Mouse (Mus musculus) CH12.LX (cell line): ENCODE data around the gene Zfp3. TPM values are rescaled to one million over a fixed set of nuclear protein-coding genes. Genes with fewer than 3 reads are reported as not detected.

ENCODE experiments used
- DNase-seq: peaks from one replicate; pipeline ENCODE4 v3.0.0-alpha.2; 2013; ENCODE audit errors: extremely low read depth
- H3K27ac ChIP-seq: 2 replicates; pipeline ENCODE4 v1.5.1; 2012; ENCODE audit warnings: low read depth, mild to moderate bottlenecking, control low read depth, moderate library complexity; ENCODE audit not compliant: insufficient read depth
- H3K27me3 ChIP-seq: replicated peaks from 2 replicates; pipeline ENCODE3; 2012; ENCODE audit warnings: inconsistent platforms
- H3K36me3 ChIP-seq, 2 experiments: replicated peaks in 1 of 2; 2 replicates each; pipeline versions ENCODE3 to v1.6.1; 2012; ENCODE audit warnings: inconsistent platforms in 1 of 2, low read length in 1 of 2, mild to moderate bottlenecking in 1 of 2, mixed read lengths in 1 of 2, moderate library complexity in 1 of 2; ENCODE audit not compliant: control insufficient read depth in 1 of 2, insufficient read depth in 1 of 2
- H3K4me1 ChIP-seq, 2 experiments: 2 replicates each; pipeline ENCODE4 v1.6.1; 2012; ENCODE audit warnings: inconsistent platforms in 1 of 2, moderate library complexity in 1 of 2; ENCODE audit not compliant: insufficient read depth in 2 of 2, control insufficient read depth in 1 of 2
- H3K4me2 ChIP-seq: 2 replicates; pipeline ENCODE4 v1.6.1; 2012; ENCODE audit warnings: low read depth, mild to moderate bottlenecking, control low read depth; ENCODE audit not compliant: poor library complexity, insufficient read depth, severe bottlenecking
- H3K4me3 ChIP-seq, 3 experiments: fragments of 150-350 bp in 1 of 3; sonication (generic) in 1 of 3; replicated peaks in 1 of 3; 2 replicates each; pipeline versions ENCODE3 to v1.5.1; 2011 to 2012; ENCODE audit warnings: low read depth in 2 of 3, low read length in 2 of 3, mild to moderate bottlenecking in 2 of 3, moderate library complexity in 2 of 3, control low read depth in 1 of 3, improper control_type of control experiment in 1 of 3, inconsistent platforms in 1 of 3, mixed read lengths in 1 of 3; ENCODE audit not compliant: poor library complexity in 1 of 3
- H3K79me2 ChIP-seq: replicated peaks from 2 replicates; pipeline ENCODE4 v1.6.1; 2012; ENCODE audit warnings: mild to moderate bottlenecking, moderate library complexity; ENCODE audit not compliant: control insufficient read depth, poor library complexity, insufficient read depth, severe bottlenecking; ENCODE audit errors: extremely low read depth
- H3K9ac ChIP-seq: 2 replicates; pipeline ENCODE4 v1.6.1; 2012; ENCODE audit warnings: low read depth, mild to moderate bottlenecking, control low read depth, moderate library complexity; ENCODE audit not compliant: insufficient read depth
- H3K9me3 ChIP-seq: replicated peaks from 2 replicates; pipeline ENCODE3; 2012; ENCODE audit warnings: low read length, inconsistent platforms, mixed read lengths
- BHLHE40 ChIP-seq: IDR thresholded peaks from 2 replicates; pipeline ENCODE4 v1.6.1; 2011; ENCODE audit warnings: mild to moderate bottlenecking, low read depth, low read length, improper control_type of control experiment
- CHD1 ChIP-seq: IDR thresholded peaks from 2 replicates; pipeline ENCODE4 v1.6.1; 2012; ENCODE audit warnings: low read depth, low read length, improper control_type of control experiment, inconsistent platforms
- CTCF ChIP-seq, 2 experiments: IDR thresholded peaks in 1 of 2; conservative IDR thresholded peaks in 1 of 2; 2 replicates each; pipeline ENCODE4 v1.5.1; 2011 to 2012; ENCODE audit warnings: low read depth in 2 of 2, low read length in 2 of 2, improper control_type of control experiment in 1 of 2, inconsistent platforms in 1 of 2, mild to moderate bottlenecking in 1 of 2, moderate library complexity in 1 of 2
- E2F4 ChIP-seq: IDR thresholded peaks from 2 replicates; pipeline ENCODE4 v1.6.1; 2011; ENCODE audit warnings: low read depth, low read length, improper control_type of control experiment; ENCODE audit not compliant: insufficient replicate concordance
- EP300 ChIP-seq: IDR thresholded peaks from 2 replicates; pipeline ENCODE4 v1.6.1; 2011; ENCODE audit warnings: low read length, improper control_type of control experiment
- HCFC1 ChIP-seq: IDR thresholded peaks from 2 replicates; pipeline ENCODE4 v1.6.1; 2012; ENCODE audit warnings: low read depth, mild to moderate bottlenecking, inconsistent platforms, low read length, improper control_type of control experiment
- IRF4 ChIP-seq: IDR thresholded peaks from 2 replicates; pipeline ENCODE4 v1.6.1; 2014; ENCODE audit warnings: low read depth, mild to moderate bottlenecking, inconsistent platforms, low read length, improper control_type of control experiment
- JUN ChIP-seq: IDR thresholded peaks from 2 replicates; pipeline ENCODE4 v1.6.1; 2011; ENCODE audit warnings: low read depth, mild to moderate bottlenecking, low read length, improper control_type of control experiment, moderate library complexity; ENCODE audit not compliant: insufficient read depth
- JUND ChIP-seq: conservative IDR thresholded peaks from 2 replicates; pipeline ENCODE4 v1.6.1; 2011; ENCODE audit warnings: low read depth, low read length, improper control_type of control experiment
- MAFK ChIP-seq: IDR thresholded peaks from 2 replicates; pipeline ENCODE4 v1.6.1; 2011; ENCODE audit warnings: low read length, improper control_type of control experiment; ENCODE audit not compliant: insufficient replicate concordance
- MAX ChIP-seq: IDR thresholded peaks from 2 replicates; pipeline ENCODE4 v1.6.1; 2011; ENCODE audit warnings: low read length, improper control_type of control experiment
- MAZ ChIP-seq: IDR thresholded peaks from 2 replicates; pipeline ENCODE4 v1.6.1; 2012; ENCODE audit warnings: low read depth, mild to moderate bottlenecking, inconsistent platforms, low read length, improper control_type of control experiment, moderate library complexity
- MEF2A ChIP-seq: IDR thresholded peaks from 2 replicates; pipeline ENCODE4 v1.6.1; 2014; ENCODE audit warnings: low read depth, mild to moderate bottlenecking, inconsistent platforms, low read length, improper control_type of control experiment, borderline replicate concordance
- MXI1 ChIP-seq: IDR thresholded peaks from 2 replicates; pipeline ENCODE4 v1.6.1; 2011; ENCODE audit warnings: mild to moderate bottlenecking, low read depth, low read length, improper control_type of control experiment
- MYC ChIP-seq: IDR thresholded peaks from 2 replicates; pipeline ENCODE4 v1.6.1; 2011; ENCODE audit warnings: low read depth, mild to moderate bottlenecking, improper control_type of control experiment, low read length
- NELFE ChIP-seq: IDR thresholded peaks from 2 replicates; pipeline ENCODE4 v1.6.1; 2011; ENCODE audit warnings: low read depth, low read length, improper control_type of control experiment
- NRF1 ChIP-seq: IDR thresholded peaks from 2 replicates; pipeline ENCODE4 v1.6.1; 2014; ENCODE audit warnings: low read depth, mild to moderate bottlenecking, inconsistent platforms, low read length, improper control_type of control experiment, moderate library complexity
- PAX5 ChIP-seq: IDR thresholded peaks from 2 replicates; pipeline ENCODE4 v1.6.1; 2012; ENCODE audit warnings: low read length, inconsistent platforms, mixed read lengths
- POLR2AphosphoS2 ChIP-seq: IDR thresholded peaks from 2 replicates; pipeline ENCODE4 v1.6.1; 2011; ENCODE audit warnings: low read depth, low read length, improper control_type of control experiment
- RAD21 ChIP-seq: IDR thresholded peaks from 2 replicates; pipeline ENCODE4 v1.6.1; 2011; ENCODE audit warnings: low read depth, mild to moderate bottlenecking, low read length, improper control_type of control experiment, moderate library complexity
- RCOR1 ChIP-seq: conservative IDR thresholded peaks from 2 replicates; pipeline ENCODE4 v1.6.1; 2012; ENCODE audit warnings: low read depth, mild to moderate bottlenecking, inconsistent platforms, low read length, improper control_type of control experiment
- SIN3A ChIP-seq: IDR thresholded peaks from 2 replicates; pipeline ENCODE4 v1.6.1; 2012; ENCODE audit warnings: low read length, improper control_type of control experiment, inconsistent platforms
- SMC3 ChIP-seq: IDR thresholded peaks from 2 replicates; pipeline ENCODE4 v1.6.1; 2011; ENCODE audit warnings: low read depth, low read length, improper control_type of control experiment
- TBP ChIP-seq: conservative IDR thresholded peaks from 2 replicates; pipeline ENCODE4 v1.6.1; 2011; ENCODE audit warnings: low read depth, low read length, improper control_type of control experiment
- UBTF ChIP-seq: IDR thresholded peaks from 2 replicates; pipeline ENCODE4 v1.6.1; 2012; ENCODE audit warnings: low read depth, mild to moderate bottlenecking, inconsistent platforms, low read length, improper control_type of control experiment, moderate library complexity
- USF1 ChIP-seq: IDR thresholded peaks from 2 replicates; pipeline ENCODE4 v1.6.1; 2014; ENCODE audit warnings: low read depth, mild to moderate bottlenecking, inconsistent platforms, low read length, improper control_type of control experiment
- USF2 ChIP-seq: conservative IDR thresholded peaks from 2 replicates; pipeline ENCODE4 v1.6.1; 2011; ENCODE audit warnings: low read depth, low read length, improper control_type of control experiment
- ZC3H11A ChIP-seq: IDR thresholded peaks from 2 replicates; pipeline ENCODE4 v1.6.1; 2012; ENCODE audit warnings: low read depth, mild to moderate bottlenecking, inconsistent platforms, low read length, improper control_type of control experiment
- ZKSCAN1 ChIP-seq: IDR thresholded peaks from 2 replicates; pipeline ENCODE4 v1.6.1; 2012; ENCODE audit warnings: low read depth, inconsistent platforms, low read length, improper control_type of control experiment, borderline replicate concordance
- ZMIZ1 ChIP-seq: IDR thresholded peaks from 2 replicates; pipeline ENCODE4 v1.6.1; 2012; ENCODE audit warnings: low read depth, mild to moderate bottlenecking, inconsistent platforms, low read length, improper control_type of control experiment
- ZNF384 ChIP-seq: IDR thresholded peaks from 2 replicates; pipeline ENCODE4 v1.6.1; 2012; ENCODE audit warnings: low read depth, low read length, improper control_type of control experiment, inconsistent platforms
- dilution Hi-C: fragments of 300-500 bp; cut with MboI; formaldehyde crosslinking; loops from 2 replicates; pipeline ENCODE4 v1.14.3; 2020; ENCODE audit warnings: low sequenced_read_pairs; ENCODE audit not compliant: extremely low pct_unique_long_range_greater_than_20kb, extremely low pct_ligation_motif_present
- in situ Hi-C: fragments of 300-500 bp; cut with MboI; formaldehyde crosslinking; loops from 3 replicates; pipeline ENCODE4 v1.14.3; 2019; ENCODE audit warnings: low sequenced_read_pairs, low pct_ligation_motif_present, low pct_unique_long_range_greater_than_20kb, mixed read lengths
- polyA plus RNA-seq: library from polyadenylated mRNA; unstranded; fragments of >175 nt; gene quantifications from 2 replicates; pipeline ENCODE4 v1.2.1, GENCODE M21; 2012; ENCODE audit warnings: low read depth; ENCODE audit not compliant: insufficient read length
- total RNA-seq, 2 experiments: library from RNA; depleted of rRNA; stranded (reverse); fragments of 300-350 nt in 1 of 2; fragments of >200 nt in 1 of 2; gene quantifications; 2 replicates each; pipeline ENCODE4 v1.2.3; 2012 to 2014

The Zfp3 gene
- total and polyA plus RNA-seq, 3 experiments: 1.7 to 3.5 (median 2.0) TPM

- peaks cover 32 to 47% of the 10 kb centered on the region in 2 experiments for H3K4me1 ChIP-seq
- H3K4me2 ChIP-seq: no peak overlapping the region
- H3K27ac ChIP-seq: no peak overlapping the region
- TF ChIP-seq PAX5: no peak
- TF ChIP-seq JUN: 0 out of 2 replicates have a peak, but pooled peaks have one; percentile 30
- TF ChIP-seq ZMIZ1: no peak
- no peak for TF ChIP-seq ZC3H11A
- TF ChIP-seq, all 38 proteins: peak for 1
- no peak for DNase-seq
- Histone ChIP-seq H3K9ac (no peak overlapping the region), H3K36me3 (peaks cover 0 to 3% of the 10 kb centered on the region in 2 experiments), H3K27me3 (no peaks in the 10 kb centered on the region), H3K9me3 (no peaks in the 10 kb centered on the region), H3K79me2 (peaks cover 3% of the 10 kb centered on the region; the same call in 1 of the 2 replicates), H3K4me3 (no peak overlapping the region)
- in situ Hi-C loops: no loop called here
- dilution Hi-C loops: no loop called here
Observed at GRCm38 (mm10) chr11:70792409-70792808, 28.4 kb downstream of the Zfp3 start.

GRCm38 (mm10) chr11:70802208-70802864 is 38.3 kb downstream of the Zfp3 start:
- H3K27me3 ChIP-seq: no peaks in the 10 kb centered on the region
- peaks cover 6% of the 10 kb centered on the region for H3K9me3 ChIP-seq
- in situ Hi-C loops: no loop called here
- no peaks in the 10 kb centered on the region for H3K36me3 ChIP-seq
- H3K27ac ChIP-seq: no peak overlapping the region
- no peak overlapping the region for H3K9ac ChIP-seq
- dilution Hi-C loops: no loop called here
- TF ChIP-seq PAX5: no peak
- peak; percentile 37; the same call in 1 of the 2 replicates for TF ChIP-seq JUND
- peak; percentile 39; the same call in 1 of the 2 replicates for TF ChIP-seq SMC3
- peak; percentile 30; the same call in 1 of the 2 replicates for TF ChIP-seq BHLHE40
- peak; percentile 60; the same call in 1 of the 2 replicates for TF ChIP-seq MEF2A
- no peak for TF ChIP-seq ZNF384
- TF ChIP-seq JUN: no peak
- no peak for TF ChIP-seq HCFC1
- no peak for TF ChIP-seq ZMIZ1
- TF ChIP-seq CHD1: no peak
- TF ChIP-seq MAFK: 0 out of 2 replicates have a peak, but pooled peaks have one; percentile 45
- TF ChIP-seq RAD21: peak; percentile 42
- TF ChIP-seq USF2: no peak
- 0 out of 2 replicates have a peak, but pooled peaks have one; percentile 16 for TF ChIP-seq RCOR1
- TF ChIP-seq E2F4: 0 out of 2 replicates have a peak, but pooled peaks have one; percentile 54
- no peak for TF ChIP-seq USF1
- no peak for TF ChIP-seq NELFE
- no peak for TF ChIP-seq MAZ
- TF ChIP-seq SIN3A: no peak
- TF ChIP-seq TBP: no peak
- TF ChIP-seq CTCF (conservative IDR thresholded peaks at IDR 0.05 in 1 of 2, IDR thresholded peaks at IDR 0.05 in 1 of 2; ENCODE audit: low read depth in 2 of 2, low read length in 2 of 2): peak; percentile 52 to 63
- TF ChIP-seq MAX: peak; percentile 49; the same call in 1 of the 2 replicates
- TF ChIP-seq IRF4: 0 out of 2 replicates have a peak, but pooled peaks have one; percentile 19
- TF ChIP-seq EP300: peak; percentile 64
- TF ChIP-seq NRF1: no peak
- no peak for TF ChIP-seq MXI1
- no peak for TF ChIP-seq UBTF
- TF ChIP-seq ZKSCAN1: no peak
- no peak for TF ChIP-seq POLR2AphosphoS2
- TF ChIP-seq MYC: peak; percentile 50; the same call in 1 of the 2 replicates
- no peak overlapping the region for H3K4me2 ChIP-seq
- no peak overlapping the region for H3K4me3 ChIP-seq
- no peaks in the 10 kb centered on the region for H3K79me2 ChIP-seq
- H3K4me1 ChIP-seq: peaks cover 27 to 75% of the 10 kb centered on the region in 2 experiments
- peak; percentile 61 for DNase-seq
